Mouse (Mus musculus): ENCODE measurements around the gene Zfc3h1.

The Zfc3h1 gene

GRCm38 (mm10) chr10:115383644-115384220, 1.0 kb upstream of the Zfc3h1 start:
- peak; percentile 7 for DNase-seq (ENCODE audit: low read depth, low spot score)

GRCm38 (mm10) chr10:115385018-115386002, 551 bp downstream of the Zfc3h1 start:
- DNase-seq (ENCODE audit: low read depth, low spot score), result peak; percentile 49

- DNase-seq (ENCODE audit: low read depth, low spot score), result no peak
Observed at GRCm38 (mm10) chr10:115387891-115388290, 3.1 kb downstream of the Zfc3h1 start.

- DNase-seq (ENCODE audit: low read depth, low spot score), result no peak
Observed at GRCm38 (mm10) chr10:115391076-115391475, 6.3 kb downstream of the Zfc3h1 start.

- no peak for DNase-seq (ENCODE audit: low read depth, low spot score)
Observed at GRCm38 (mm10) chr10:115391896-115392295, 7.1 kb downstream of the Zfc3h1 start.

GRCm38 (mm10) chr10:115406393-115406792, 21.6 kb downstream of the Zfc3h1 start:
- DNase-seq (ENCODE audit: low read depth, low spot score), result peak; percentile 62

- no peak for DNase-seq (ENCODE audit: low read depth, low spot score)
Observed at GRCm38 (mm10) chr10:115413496-115413895, 28.7 kb downstream of the Zfc3h1 start.

GRCm38 (mm10) chr10:115414056-115414455, 29.3 kb downstream of the Zfc3h1 start:
- DNase-seq (ENCODE audit: low read depth, low spot score), result no peak

GRCm38 (mm10) chr10:115421976-115422375, 37.2 kb downstream of the Zfc3h1 start:
- DNase-seq (ENCODE audit: low read depth, low spot score), result no peak

GRCm38 (mm10) chr10:115425351-115425750, 40.6 kb downstream of the Zfc3h1 start:
- DNase-seq (ENCODE audit: low read depth, low spot score), result no peak

- DNase-seq (ENCODE audit: low read depth, low spot score), result no peak
Observed at GRCm38 (mm10) chr10:115437286-115437685, 52.5 kb downstream of the Zfc3h1 start.

- no peak for DNase-seq (ENCODE audit: low read depth, low spot score)
Observed at GRCm38 (mm10) chr10:115448614-115449013, 63.9 kb downstream of the Zfc3h1 start.

- no peak for DNase-seq (ENCODE audit: low read depth, low spot score)
Observed at GRCm38 (mm10) chr10:115457368-115458021, 72.7 kb downstream of the Zfc3h1 start.

GRCm38 (mm10) chr10:115462646-115463045, 77.9 kb downstream of the Zfc3h1 start:
- no peak for DNase-seq (ENCODE audit: low read depth, low spot score)

GRCm38 (mm10) chr10:115465072-115465471, 80.3 kb downstream of the Zfc3h1 start:
- no peak for DNase-seq (ENCODE audit: low read depth, low spot score)

- DNase-seq (ENCODE audit: low read depth, low spot score), result no peak
Observed at GRCm38 (mm10) chr10:115465778-115466177, 81.0 kb downstream of the Zfc3h1 start.

GRCm38 (mm10) chr10:115467985-115468384, 83.2 kb downstream of the Zfc3h1 start:
- DNase-seq (ENCODE audit: low read depth, low spot score), result no peak

GRCm38 (mm10) chr10:115468632-115469031, 83.9 kb downstream of the Zfc3h1 start:
- no peak for DNase-seq (ENCODE audit: low read depth, low spot score)

- DNase-seq (ENCODE audit: low read depth, low spot score), result no peak
Observed at GRCm38 (mm10) chr10:115469040-115469439, 84.3 kb downstream of the Zfc3h1 start.

- no peak for DNase-seq (ENCODE audit: low read depth, low spot score)
Observed at GRCm38 (mm10) chr10:115470621-115471334, 86.0 kb downstream of the Zfc3h1 start.

- no peak for DNase-seq (ENCODE audit: low read depth, low spot score)
Observed at GRCm38 (mm10) chr10:115473213-115473961, 88.6 kb downstream of the Zfc3h1 start.
